Mouse (Mus musculus) lung, adult 2 months (tissue): Measurements from ENCODE around the gene N4bp1.

Experiments used
- CTCF ChIP-seq: fragments of 200-500 bp; IDR thresholded peaks from 2 replicates; pipeline ENCODE4 v1.5.1; 2011; ENCODE audit warnings: mild to moderate bottlenecking, low read length, control low read depth; ENCODE audit not compliant: insufficient read depth
- POLR2A ChIP-seq: fragments of 200-500 bp; IDR thresholded peaks from 2 replicates; pipeline ENCODE4 v1.6.1; 2011; ENCODE audit warnings: low read depth, mild to moderate bottlenecking, control low read depth, low read length, borderline replicate concordance; ENCODE audit errors: extremely low read depth

DNA sequence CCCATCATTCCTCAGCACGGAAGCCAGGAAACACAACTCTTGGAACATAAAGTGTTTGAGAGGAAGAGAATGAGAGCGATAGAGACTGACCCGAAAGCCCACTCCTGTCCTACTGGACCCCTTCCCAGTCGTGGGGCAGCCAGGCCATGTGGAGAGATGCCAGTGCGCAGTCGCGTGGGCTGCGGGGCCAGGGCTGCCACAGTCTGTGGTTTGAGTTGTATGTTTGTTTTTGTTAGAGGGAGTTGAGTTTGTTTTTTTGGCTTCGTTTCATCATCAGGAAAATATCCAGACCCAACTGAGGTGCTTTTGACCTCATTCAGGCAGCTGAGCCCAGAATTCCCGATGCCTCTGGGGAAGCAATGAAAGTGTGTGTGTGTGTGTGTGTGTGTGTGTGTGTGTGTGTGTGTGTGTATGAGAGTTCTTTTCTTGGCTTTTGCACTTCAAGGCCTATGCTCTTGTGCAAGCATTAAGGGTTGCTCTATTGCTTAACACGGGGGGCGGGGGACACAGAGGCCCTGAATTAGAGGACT, 97.1 kb downstream of the N4bp1 start:
- TF ChIP-seq CTCF (no peak), POLR2A (no peak)
